Mouse (Mus musculus) liver, postnatal 0 days (tissue): ENCODE results near the gene Atf1. TPM values are rescaled to one million over a fixed set of nuclear protein-coding genes. Genes with fewer than 3 reads are reported as not detected.

Source experiments
- ATAC-seq: fragments of 200-750 bp; cut with Nextera tagmentation; 2 replicates; pipeline ENCODE4 v1.8.0; 2017; ENCODE audit warnings: mild to moderate bottlenecking, moderate library complexity
- DNase-seq: peaks from one replicate; pipeline ENCODE4 v3.0.0-alpha.2; 2016
- H3K27ac ChIP-seq: fragments of 300-500 bp; sonication (generic); 2 replicates; pipeline ENCODE4 v1.5.1; 2014; ENCODE audit warnings: antibody characterized with exemption, moderate library complexity, mild to moderate bottlenecking, low read depth
- H3K27me3 ChIP-seq: fragments of 300-500 bp; sonication (generic); 2 replicates; pipeline ENCODE4 v1.6.1; 2014; ENCODE audit warnings: low read length, control low read depth, mixed read lengths; ENCODE audit not compliant: insufficient read depth
- H3K36me3 ChIP-seq: fragments of 300-500 bp; sonication (generic); replicated peaks from 2 replicates; pipeline ENCODE4 v1.6.1; 2014; ENCODE audit warnings: mild to moderate bottlenecking, control low read depth, low read length, moderate library complexity, mixed read lengths; ENCODE audit not compliant: insufficient read depth
- H3K4me1 ChIP-seq: fragments of 300-500 bp; sonication (generic); 2 replicates; pipeline ENCODE4 v1.6.1; 2014; ENCODE audit warnings: antibody characterized with exemption, mild to moderate bottlenecking, control low read depth; ENCODE audit not compliant: insufficient read depth
- H3K4me2 ChIP-seq: fragments of 300-500 bp; sonication (generic); 2 replicates; pipeline ENCODE4 v1.6.1; 2014; ENCODE audit warnings: low read depth, mild to moderate bottlenecking, low read length, moderate library complexity, mixed read lengths
- H3K4me3 ChIP-seq: fragments of 300-500 bp; sonication (generic); 2 replicates; pipeline ENCODE4 v1.5.1; 2014; ENCODE audit warnings: low read depth, low read length
- H3K9ac ChIP-seq: fragments of 300-500 bp; sonication (generic); replicated peaks from 2 replicates; pipeline ENCODE4 v1.6.1; 2014; ENCODE audit warnings: mild to moderate bottlenecking, moderate library complexity
- H3K9me3 ChIP-seq: fragments of 300-500 bp; sonication (generic); 2 replicates; pipeline ENCODE4 v1.6.1; 2016; ENCODE audit warnings: mild to moderate bottlenecking, control low read depth, low read length, mixed read lengths
- CTCF ChIP-seq: sonication (generic); IDR thresholded peaks from 2 replicates; pipeline ENCODE4 v1.5.1; 2016; ENCODE audit warnings: antibody characterized with exemption, low read depth
- EP300 ChIP-seq: IDR thresholded peaks from 2 replicates; pipeline ENCODE4 v1.6.1; 2016; ENCODE audit warnings: antibody characterized with exemption, low read depth, mild to moderate bottlenecking
- WGBS: fragments of 180-500 bp; shearing (Covaris S2); extraction: QIAGEN DNeasy Blood & Tissue Kit; methylation state at CpG from one replicate; pipeline ENCODE4 v1.1.7; 2014; ENCODE audit not compliant: insufficient replicate concordance; 5-methylcytosine and 5-hydroxymethylcytosine counted together
- polyA plus RNA-seq: library from polyadenylated mRNA; unstranded; fragments of >200 nt; fragmentation: Nextera tagmentation; extraction: Ambion mirVana; gene quantifications from 2 replicates; pipeline ENCODE4 v1.2.1, GENCODE M21; 2015

The Atf1 gene
- polyA plus RNA-seq, 1 experiment from 2014 or later, result 24.4 TPM

GRCm38 (mm10) chr15:100190083-100190482 lies 37.5 kb upstream of the Atf1 start:
- TF ChIP-seq CTCF (no peak), EP300 (no peak)
- peaks cover 70% of the 10 kb centered on the region for H3K36me3 ChIP-seq
- H3K9ac ChIP-seq, result no peak overlapping the region
- no peak for ATAC-seq
- H3K4me2 ChIP-seq, result no peak overlapping the region
- WGBS, result 86% methylated on average over 5 of the region's 5 CpGs
- H3K4me3 ChIP-seq, result no peak overlapping the region
- H3K4me1 ChIP-seq, result no peaks in the 10 kb centered on the region
- no peak overlapping the region for H3K27ac ChIP-seq
- no peaks in the 10 kb centered on the region for H3K9me3 ChIP-seq
- no peaks in the 10 kb centered on the region for H3K27me3 ChIP-seq
- no peak for DNase-seq

- H3K9me3 ChIP-seq, result no peaks in the 10 kb centered on the region
- H3K36me3 ChIP-seq, result peaks cover 44% of the 10 kb centered on the region
- DNase-seq (no peak), ATAC-seq (no peak)
- no peaks in the 10 kb centered on the region for H3K4me1 ChIP-seq
- H3K27ac ChIP-seq, result no peak overlapping the region
- H3K27me3 ChIP-seq, result no peaks in the 10 kb centered on the region
- no peak overlapping the region for H3K4me2 ChIP-seq
- WGBS, result 88% methylated on average over 11 of the region's 11 CpGs
- H3K9ac ChIP-seq, result no peak overlapping the region
- no peak overlapping the region for H3K4me3 ChIP-seq
- no peak for TF ChIP-seq EP300
- no peak for TF ChIP-seq CTCF
Measured at GRCm38 (mm10) chr15:100198983-100199745, 28.5 kb upstream of the Atf1 start.

- H3K9ac ChIP-seq, result no peak overlapping the region
- 66% methylated on average over 3 of the region's 3 CpGs for WGBS
- H3K36me3 ChIP-seq, result peaks cover 44% of the 10 kb centered on the region
- no peaks in the 10 kb centered on the region for H3K4me1 ChIP-seq
- no peaks in the 10 kb centered on the region for H3K9me3 ChIP-seq
- H3K4me3 ChIP-seq, result no peak overlapping the region
- no peak overlapping the region for H3K4me2 ChIP-seq
- ATAC-seq, result no peak
- no peak for DNase-seq
- no peak overlapping the region for H3K27ac ChIP-seq
- H3K27me3 ChIP-seq, result no peaks in the 10 kb centered on the region
- TF ChIP-seq CTCF (no peak), EP300 (no peak)
Measured at GRCm38 (mm10) chr15:100199790-100200189, 27.8 kb upstream of the Atf1 start.

GRCm38 (mm10) chr15:100201806-100202205 lies 25.8 kb upstream of the Atf1 start:
- no peak overlapping the region for H3K9ac ChIP-seq
- ATAC-seq (no peak), DNase-seq (no peak)
- H3K9me3 ChIP-seq, result no peaks in the 10 kb centered on the region
- H3K27me3 ChIP-seq, result no peaks in the 10 kb centered on the region
- H3K4me1 ChIP-seq, result no peaks in the 10 kb centered on the region
- H3K27ac ChIP-seq, result no peak overlapping the region
- WGBS, result 77% methylated on average over 3 of the region's 3 CpGs
- H3K36me3 ChIP-seq, result peaks cover 43% of the 10 kb centered on the region
- no peak overlapping the region for H3K4me3 ChIP-seq
- no peak overlapping the region for H3K4me2 ChIP-seq
- TF ChIP-seq EP300, result no peak
- TF ChIP-seq CTCF, result no peak

GRCm38 (mm10) chr15:100202431-100203015 lies 25.1 kb upstream of the Atf1 start:
- DNase-seq (no peak), ATAC-seq (no peak)
- Histone ChIP-seq H3K4me3 (no peak overlapping the region), H3K27ac (no peak overlapping the region), H3K27me3 (no peaks in the 10 kb centered on the region), H3K36me3 (peaks cover 48% of the 10 kb centered on the region), H3K9ac (no peak overlapping the region), H3K4me2 (no peak overlapping the region), H3K4me1 (no peaks in the 10 kb centered on the region), H3K9me3 (no peaks in the 10 kb centered on the region)
- TF ChIP-seq CTCF (no peak), EP300 (no peak)
- 84% methylated on average over 4 of the region's 4 CpGs for WGBS

- no peak overlapping the region for H3K9ac ChIP-seq
- 0 out of 2 replicates have a peak overlapping the region, but pooled peaks have one; percentile 6 for H3K4me2 ChIP-seq
- no peaks in the 10 kb centered on the region for H3K9me3 ChIP-seq
- no peak for TF ChIP-seq EP300
- no peak for DNase-seq
- H3K36me3 ChIP-seq, result peaks cover 47% of the 10 kb centered on the region
- ATAC-seq, result peak; percentile 36; the same call in 1 of the 2 replicates
- no peaks in the 10 kb centered on the region for H3K27me3 ChIP-seq
- 77% methylated on average over 1 of the region's 1 CpGs for WGBS
- no peaks in the 10 kb centered on the region for H3K4me1 ChIP-seq
- H3K4me3 ChIP-seq, result no peak overlapping the region
- 0 out of 2 replicates have a peak overlapping the region, but pooled peaks have one; percentile 6 for H3K27ac ChIP-seq
Measured at GRCm38 (mm10) chr15:100204574-100204973, 23.0 kb upstream of the Atf1 start.
